ENCODE assay signal across 14 mouse cellular contexts in genomic region chr12:110429340-110429973, GRCm38 (mm10). TPM values are rescaled to one million over a fixed set of nuclear protein-coding genes. Genes with fewer than 3 reads are reported as not detected.
DNase-seq lines count a peak whose midpoint lies in the region; ATAC-seq and TF ChIP-seq lines count a peak whose summit lies in the region.
"Had no signal": no experiment of that assay in that cellular context is flagged by ENCODE, and none has a peak within 500 bp of the region (broad histone marks: within the 10 kb centered on the region; RNA-seq: fewer than 3 reads in every experiment).

No protein-coding gene starts in this region.

- no peak for ATAC-seq in hindbrain, embryonic 11.5 days (ENCODE audit: low FRiP score)
- ATAC-seq in hindbrain, embryonic 14.5 days (ENCODE audit: low FRiP score) = no peak
- ATAC-seq in midbrain, embryonic 12.5 days (ENCODE audit: low FRiP score, low read depth) = no peak

- H3K27me3 ChIP-seq in hindbrain, embryonic 11.5 days (ENCODE audit: control insufficient read depth, insufficient read depth, low read length) = no peaks in the 10 kb centered on the region
- H3K27me3 ChIP-seq in hindbrain, embryonic 14.5 days (ENCODE audit: control insufficient read depth, insufficient read depth, low read length) = no peaks in the 10 kb centered on the region
- H3K27me3 ChIP-seq in midbrain, embryonic 12.5 days = peaks cover 6% of the 10 kb centered on the region; the same call in 1 of the 2 replicates
- H3K27me3 ChIP-seq: forebrain, embryonic 12.5 days had no signal

- no peak overlapping the region for H3K4me3 ChIP-seq in hindbrain, embryonic 11.5 days (ENCODE audit: low read depth, low read length)
- H3K4me3 ChIP-seq in hindbrain, embryonic 14.5 days (replicated peaks; ENCODE audit: low read length) = no peak overlapping the region
- no peak overlapping the region for H3K4me3 ChIP-seq in cortical plate, adult 2 months (ENCODE audit: insufficient read depth, low read length)
- no peak overlapping the region for H3K4me3 ChIP-seq in midbrain, embryonic 12.5 days
- H3K4me3 ChIP-seq: forebrain, embryonic 12.5 days; limb, embryonic 10.5 days had no signal

- no peak overlapping the region; the same call in 1 of the 2 replicates for H3K9ac ChIP-seq in hindbrain, embryonic 11.5 days (ENCODE audit: low read depth, low read length)
- H3K9ac ChIP-seq in hindbrain, embryonic 14.5 days = no peak overlapping the region
- H3K9ac ChIP-seq in midbrain, embryonic 12.5 days (replicated peaks) = no peak overlapping the region
- H3K9ac ChIP-seq: forebrain, embryonic 12.5 days had no signal

- H3K27ac ChIP-seq in hindbrain, embryonic 11.5 days (ENCODE audit: low read depth, low read length) = no peak overlapping the region
- no peak overlapping the region for H3K27ac ChIP-seq in hindbrain, embryonic 14.5 days
- peak overlapping the region; percentile 9 for H3K27ac ChIP-seq in cortical plate, adult 2 months (ENCODE audit: insufficient read depth, low read length)
- peak overlapping the region; percentile 27 for H3K27ac ChIP-seq in midbrain, embryonic 12.5 days (replicated peaks)
- H3K27ac ChIP-seq: limb, embryonic 10.5 days had no signal

- H3K4me1 ChIP-seq in hindbrain, embryonic 11.5 days (replicated peaks; ENCODE audit: control insufficient read depth, insufficient read depth, low read length) = no peaks in the 10 kb centered on the region
- no peaks in the 10 kb centered on the region for H3K4me1 ChIP-seq in hindbrain, embryonic 14.5 days (replicated peaks; ENCODE audit: control insufficient read depth, insufficient read depth, low read length)
- peaks cover 2% of the 10 kb centered on the region for H3K4me1 ChIP-seq in cortical plate, adult 2 months (ENCODE audit: control insufficient read depth, insufficient read depth, low read length)
- H3K4me1 ChIP-seq in midbrain, embryonic 12.5 days = peaks cover 9% of the 10 kb centered on the region
- H3K4me1 ChIP-seq: limb, embryonic 10.5 days had no signal

- 66% methylated on average over 12 of the region's 12 CpGs for WGBS in hindbrain, embryonic 11.5 days
- 59% methylated on average over 12 of the region's 12 CpGs for WGBS in hindbrain, embryonic 14.5 days
- WGBS in midbrain, embryonic 12.5 days = 68% methylated on average over 12 of the region's 12 CpGs

- H3K9me3 ChIP-seq in hindbrain, embryonic 11.5 days (ENCODE audit: control insufficient read depth, low read length) = no peaks in the 10 kb centered on the region
- no peaks in the 10 kb centered on the region for H3K9me3 ChIP-seq in hindbrain, embryonic 14.5 days (ENCODE audit: control insufficient read depth, low read length)
- no peaks in the 10 kb centered on the region for H3K9me3 ChIP-seq in midbrain, embryonic 12.5 days
- H3K9me3 ChIP-seq: forebrain, embryonic 12.5 days; limb, embryonic 10.5 days had no signal

- no peaks in the 10 kb centered on the region for H3K36me3 ChIP-seq in hindbrain, embryonic 11.5 days (ENCODE audit: control insufficient read depth, insufficient read depth, low read length)
- no peaks in the 10 kb centered on the region for H3K36me3 ChIP-seq in hindbrain, embryonic 14.5 days (replicated peaks; ENCODE audit: control insufficient read depth, insufficient read depth)
- H3K36me3 ChIP-seq in midbrain, embryonic 12.5 days = no peaks in the 10 kb centered on the region
- H3K36me3 ChIP-seq: forebrain, embryonic 12.5 days; limb, embryonic 10.5 days had no signal

- no peak overlapping the region for H3K4me2 ChIP-seq in hindbrain, embryonic 11.5 days (replicated peaks; ENCODE audit: low read depth, low read length)
- no peak overlapping the region for H3K4me2 ChIP-seq in hindbrain, embryonic 14.5 days (replicated peaks)
- H3K4me2 ChIP-seq in midbrain, embryonic 12.5 days (replicated peaks) = no peak overlapping the region
- H3K4me2 ChIP-seq: forebrain, embryonic 12.5 days had no signal

- TF ChIP-seq CTCF in cortical plate, adult 2 months (IDR thresholded peaks at IDR 0.05; ENCODE audit: extremely low read depth, insufficient read depth, low read length) = no peak

- TF ChIP-seq POLR2A in cortical plate, adult 2 months (IDR thresholded peaks at IDR 0.05; ENCODE audit: extremely low read depth, insufficient read depth, low read length) = no peak

- peak; percentile 17 for DNase-seq in hindbrain, embryonic 11.5 days (ENCODE audit: low spot score)
- no peak for DNase-seq in hindbrain, embryonic 14.5 days (ENCODE audit: low spot score)
- peak; percentile 59 for DNase-seq in ES-CJ7 (ENCODE audit: low read depth, low spot score)
- DNase-seq in lung, postnatal 4 days = no peak
- DNase-seq in ovary, postnatal 10 days (ENCODE audit: low spot score) = no peak
- no peak for DNase-seq in urinary bladder, adult 2 months (ENCODE audit: low spot score)
- DNase-seq: cerebellum, adult 18-20 months; gastrocnemius, postnatal 25 days; kidney, adult 2 months; lung, postnatal 36 days had no signal

RNA-seq across cellular contexts. Expression of gene Ppp2r5c, which starts 17.5 kb away (rescaled TPM):
- polyA plus RNA-seq in hindbrain, embryonic 11.5 days (2014; fragmentation: Nextera tagmentation; extraction: Ambion mirVana) = 162 and 172 TPM in 2 replicates
- 163 TPM in 2 replicates for polyA plus RNA-seq in hindbrain, embryonic 14.5 days (2014; fragmentation: Nextera tagmentation; extraction: Ambion mirVana)
- 193 and 198 TPM in 2 replicates for polyA plus RNA-seq in cortical plate, adult 2 months (2012; rRNA removed)
- polyA plus RNA-seq in midbrain, embryonic 12.5 days (2016; fragmentation: Nextera tagmentation; extraction: Ambion mirVana) = 161 and 163 TPM in 2 replicates
- 65.3 and 78.7 TPM in 2 replicates for polyA plus RNA-seq in urinary bladder, adult 2 months (2012; rRNA removed)

Comparison
In these comparisons a context has a peak if more than half of its experiments do, and no peak if none do; other contexts are left out.
1. DNase-seq: peak in hindbrain, embryonic 11.5 days (single experiment) and ES-CJ7 (single experiment); none in hindbrain, embryonic 14.5 days (single experiment), lung, postnatal 4 days (0 of 2), ovary, postnatal 10 days (single experiment) and urinary bladder, adult 2 months (single experiment).
2. H3K27ac ChIP-seq: peak in cortical plate, adult 2 months (single experiment) and midbrain, embryonic 12.5 days (single experiment); none in hindbrain, embryonic 11.5 days (single experiment) and hindbrain, embryonic 14.5 days (single experiment).